Mouse (Mus musculus): ENCODE results near the gene Rasip1. TPM values are rescaled to one million over a fixed set of nuclear protein-coding genes. Genes with fewer than 3 reads are reported as not detected.

Gene Rasip1
- polyA plus RNA-seq, 1 experiment from 2014 or later = 1.6 TPM

DNA sequence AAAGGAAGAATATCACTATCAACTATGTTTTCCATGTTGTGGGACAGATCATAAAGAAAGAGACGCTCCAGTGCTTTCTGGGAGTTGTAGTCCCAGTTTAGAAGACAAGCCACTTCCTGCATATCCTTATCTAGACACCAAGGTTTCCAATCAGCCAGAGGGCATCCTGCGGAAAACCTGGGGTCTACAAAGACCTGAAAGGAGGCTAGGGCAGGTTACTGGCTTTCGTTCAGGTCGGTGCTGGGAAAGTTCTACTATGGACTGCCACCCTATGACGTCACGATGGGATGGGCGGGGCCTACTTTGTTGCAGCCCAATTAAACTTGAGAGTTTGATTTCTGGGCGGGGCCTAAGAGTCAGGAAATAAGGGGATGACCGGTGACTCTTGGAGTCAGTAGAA, 5.8 kb upstream of the Rasip1 start, which contains the start of gene Izumo1:
Gene Izumo1 (plus strand): TSS at position 369 of the 400 bp plus-strand sequence.
- no peak for TF ChIP-seq CTCF (IDR thresholded peaks at IDR 0.05)
- ChIA-PET POLR2A (no interaction called here), CTCF (no interaction called here)
- in situ Hi-C loops (cut with MboI; ENCODE audit: low pct_unique_long_range_greater_than_20kb) = no loop called here
- H3K27me3 ChIP-seq = no peaks in the 10 kb centered on the region
- ATAC-seq = no peak
- no peak for DNase-seq (ENCODE audit: low read depth, low spot score)

DNA sequence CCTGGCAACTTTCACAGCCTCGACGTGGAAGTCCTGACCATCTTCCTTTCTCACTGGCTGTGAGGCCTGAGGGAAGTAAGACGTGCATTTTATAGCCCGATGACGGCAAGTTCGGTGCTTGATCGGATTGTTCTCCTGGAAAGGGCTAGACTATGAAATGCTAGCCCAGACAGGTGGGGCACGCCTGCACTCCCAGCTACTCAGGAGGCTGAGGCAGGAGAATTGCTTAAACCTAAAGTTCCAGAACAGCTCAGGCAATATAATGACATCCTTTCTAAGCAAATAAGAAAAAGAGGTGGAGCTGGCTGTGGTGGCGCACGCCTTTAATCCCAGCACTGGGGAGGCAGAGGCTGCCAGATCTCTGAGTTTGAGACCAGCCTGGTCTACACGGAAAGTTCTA, 3.8 kb upstream of the Rasip1 start:
- CTCF ChIA-PET = interaction anchor here (0.8 to 1.3 kb wide), 2 partner anchors 12 to 18 kb away, joined by 3 read pairs; no protein-coding TSS in a partner anchor
- no peak for ATAC-seq

DNA sequence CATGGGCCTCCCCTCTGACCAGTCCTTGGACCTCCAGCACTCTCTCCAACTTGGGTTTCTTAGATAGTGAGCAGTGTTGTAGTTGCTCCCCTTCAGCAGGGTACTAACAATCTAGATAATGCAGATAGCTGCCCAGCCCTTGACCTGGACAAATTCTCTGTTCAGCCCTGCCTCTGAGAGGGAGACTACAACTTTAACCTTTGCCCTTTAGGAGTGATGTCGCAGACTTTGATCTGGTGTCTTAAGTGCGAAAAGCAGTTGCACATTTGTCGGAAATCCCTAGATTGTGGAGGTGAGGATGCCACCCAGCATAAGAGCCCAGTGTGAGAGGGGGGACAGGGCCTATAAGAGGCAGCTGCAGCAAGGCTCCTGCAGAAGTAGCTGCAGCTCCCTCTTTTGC, 2.6 kb upstream of the Rasip1 start:
- ChIA-PET POLR2A (no interaction called here), CTCF (no interaction called here)
- in situ Hi-C loops (cut with MboI; ENCODE audit: low pct_unique_long_range_greater_than_20kb) = no loop called here
- no peaks in the 10 kb centered on the region for H3K27me3 ChIP-seq
- DNase-seq (ENCODE audit: low read depth, low spot score) (no peak), ATAC-seq (no peak)
- TF ChIP-seq CTCF (IDR thresholded peaks at IDR 0.05) = no peak

More for the DNA sequence above, 3.8 kb upstream of the Rasip1 start:
- POLR2A ChIA-PET = interaction anchor here (0.8 kb wide), 1 partner anchor 22 kb away, joined by 3 read pairs; no protein-coding TSS in a partner anchor
- DNase-seq (ENCODE audit: low read depth, low spot score) = no peak
- no peaks in the 10 kb centered on the region for H3K27me3 ChIP-seq
- in situ Hi-C loops (cut with MboI; ENCODE audit: low pct_unique_long_range_greater_than_20kb) = no loop called here
- no peak for TF ChIP-seq CTCF (IDR thresholded peaks at IDR 0.05)

DNA sequence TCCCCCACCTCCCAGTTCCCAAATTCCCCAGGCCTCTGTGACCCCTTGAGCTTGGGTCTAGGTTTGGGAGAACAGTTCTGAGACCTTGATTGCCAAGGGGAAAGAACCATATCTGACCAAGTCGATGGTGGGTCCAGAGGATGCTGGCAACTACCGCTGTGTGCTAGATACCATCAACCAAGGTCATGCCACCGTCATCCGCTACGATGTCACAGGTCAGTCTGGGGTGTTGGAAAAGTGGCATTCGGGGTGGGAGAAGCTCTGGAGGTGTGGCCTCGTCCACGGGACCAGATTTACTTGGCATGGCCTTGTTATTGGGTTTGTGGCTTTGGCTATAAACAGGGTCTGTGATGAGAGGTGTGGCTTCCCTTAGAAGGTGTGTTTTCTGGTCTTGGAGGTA, 1.8 kb upstream of the Rasip1 start:
- no peak for ATAC-seq
- POLR2A ChIA-PET = interaction anchor here (0.6 kb wide), 1 partner anchor 121 kb away, joined by 3 read pairs; no protein-coding TSS in a partner anchor
- CTCF ChIA-PET = interaction anchor here (2.3 kb wide), 1 partner anchor 57 kb away, joined by 7 read pairs; no protein-coding TSS in a partner anchor
- DNase-seq (ENCODE audit: low read depth, low spot score) = no peak
- in situ Hi-C loops (cut with MboI; ENCODE audit: low pct_unique_long_range_greater_than_20kb) = no loop called here
- no peak for TF ChIP-seq CTCF (IDR thresholded peaks at IDR 0.05)
- H3K27me3 ChIP-seq = no peaks in the 10 kb centered on the region

DNA sequence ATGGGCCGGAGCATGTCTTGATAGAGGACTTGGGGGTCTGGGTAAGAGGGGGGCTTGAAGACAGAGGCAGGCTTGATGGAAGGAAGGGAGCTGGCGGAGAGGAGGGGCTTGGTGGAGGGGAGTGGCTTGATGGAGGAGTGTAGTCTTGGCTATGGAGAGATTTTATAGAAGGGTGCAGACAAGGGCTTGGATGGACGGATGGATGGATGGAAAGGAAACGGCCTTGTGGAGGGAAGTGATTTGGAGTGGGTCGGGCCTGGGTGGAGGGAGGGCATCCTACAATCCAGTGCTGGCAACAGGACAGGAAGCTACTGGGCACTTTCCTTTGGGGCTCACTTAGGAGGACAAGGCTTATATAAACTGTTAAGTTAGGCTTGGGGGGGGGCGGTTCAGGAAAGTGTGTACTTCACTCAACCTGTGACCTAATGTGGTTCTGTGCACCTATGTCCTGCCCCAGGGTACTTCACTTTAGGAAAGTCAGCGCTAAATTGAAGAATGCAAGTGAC, 664 bp upstream of the Rasip1 start:
- no peaks in the 10 kb centered on the region for H3K27me3 ChIP-seq

DNA sequence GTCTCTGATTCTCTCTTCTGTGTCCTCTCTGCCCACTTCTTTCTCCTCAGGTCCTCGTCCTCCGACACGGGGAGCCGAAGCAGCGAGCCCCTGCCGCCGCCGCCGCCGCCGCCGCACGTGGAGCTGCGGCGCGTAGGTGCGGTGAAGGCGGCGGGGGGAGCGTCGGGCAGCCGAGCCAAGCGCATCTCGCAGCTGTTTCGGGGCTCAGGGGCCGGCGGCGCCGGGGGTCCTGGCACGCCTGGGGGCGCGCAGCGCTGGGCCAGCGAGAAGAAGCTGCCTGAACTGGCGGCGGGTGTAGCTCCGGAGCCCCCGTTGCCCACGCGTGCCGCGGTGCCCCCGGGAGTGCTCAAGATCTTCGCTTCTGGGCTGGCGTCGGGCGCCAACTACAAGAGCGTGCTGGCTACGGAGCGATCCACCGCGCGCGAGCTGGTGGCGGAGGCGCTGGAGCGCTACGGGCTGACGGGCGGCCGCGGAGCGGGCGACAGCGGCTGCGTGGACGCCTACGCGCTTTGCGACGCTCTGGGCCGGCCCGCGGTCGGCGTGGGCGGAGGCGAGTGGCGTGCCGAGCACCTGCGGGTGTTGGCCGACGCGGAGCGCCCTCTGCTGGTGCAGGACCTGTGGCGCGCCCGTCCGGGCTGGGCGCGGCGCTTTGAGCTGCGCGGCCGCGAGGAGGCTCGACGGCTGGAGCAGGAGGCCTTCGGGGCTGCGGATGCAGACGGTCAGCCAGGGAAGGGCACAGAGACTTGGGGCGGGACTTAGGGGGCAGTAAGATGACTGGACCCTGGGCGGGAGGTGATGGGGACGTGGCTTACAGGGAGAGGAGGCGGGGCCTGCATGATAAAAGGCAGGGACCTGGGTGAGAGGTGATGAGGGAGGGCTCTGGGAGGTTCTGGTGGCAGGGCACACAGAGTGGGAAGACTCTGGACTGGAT, 1.3 kb downstream of the Rasip1 start:
- CTCF ChIA-PET = interaction anchor here (1.0 to 3.1 kb wide), 3 partner anchors 11 to 55 kb away, joined by 3 to 19 read pairs (median 4); partner anchors contain the start of genes Fut1 and Ntn5
- DNase-seq (ENCODE audit: low read depth, low spot score) = no peak
- no peaks in the 10 kb centered on the region for H3K27me3 ChIP-seq
- TF ChIP-seq CTCF (IDR thresholded peaks at IDR 0.05) = no peak
- POLR2A ChIA-PET = interaction anchor here (0.5 to 1.8 kb wide), 6 partner anchors 9 to 63 kb away, joined by 3 to 4 read pairs (median 3); no protein-coding TSS in a partner anchor
- peak; percentile 71 for ATAC-seq
- in situ Hi-C loops (cut with MboI; ENCODE audit: low pct_unique_long_range_greater_than_20kb) = no loop called here

More for the DNA sequence above, 664 bp upstream of the Rasip1 start:
- ChIA-PET CTCF (interaction anchor here (0.6 to 2.3 kb wide), 2 partner anchors 56 to 129 kb away, joined by 3 to 7 read pairs; no protein-coding TSS in a partner anchor), POLR2A (interaction anchor here (0.6 kb wide), 1 partner anchor 63 kb away, joined by 3 read pairs; no protein-coding TSS in a partner anchor)
- in situ Hi-C loops (cut with MboI; ENCODE audit: low pct_unique_long_range_greater_than_20kb) = no loop called here
- ATAC-seq (no peak), DNase-seq (ENCODE audit: low read depth, low spot score) (no peak)
- no peak for TF ChIP-seq CTCF (IDR thresholded peaks at IDR 0.05)

DNA sequence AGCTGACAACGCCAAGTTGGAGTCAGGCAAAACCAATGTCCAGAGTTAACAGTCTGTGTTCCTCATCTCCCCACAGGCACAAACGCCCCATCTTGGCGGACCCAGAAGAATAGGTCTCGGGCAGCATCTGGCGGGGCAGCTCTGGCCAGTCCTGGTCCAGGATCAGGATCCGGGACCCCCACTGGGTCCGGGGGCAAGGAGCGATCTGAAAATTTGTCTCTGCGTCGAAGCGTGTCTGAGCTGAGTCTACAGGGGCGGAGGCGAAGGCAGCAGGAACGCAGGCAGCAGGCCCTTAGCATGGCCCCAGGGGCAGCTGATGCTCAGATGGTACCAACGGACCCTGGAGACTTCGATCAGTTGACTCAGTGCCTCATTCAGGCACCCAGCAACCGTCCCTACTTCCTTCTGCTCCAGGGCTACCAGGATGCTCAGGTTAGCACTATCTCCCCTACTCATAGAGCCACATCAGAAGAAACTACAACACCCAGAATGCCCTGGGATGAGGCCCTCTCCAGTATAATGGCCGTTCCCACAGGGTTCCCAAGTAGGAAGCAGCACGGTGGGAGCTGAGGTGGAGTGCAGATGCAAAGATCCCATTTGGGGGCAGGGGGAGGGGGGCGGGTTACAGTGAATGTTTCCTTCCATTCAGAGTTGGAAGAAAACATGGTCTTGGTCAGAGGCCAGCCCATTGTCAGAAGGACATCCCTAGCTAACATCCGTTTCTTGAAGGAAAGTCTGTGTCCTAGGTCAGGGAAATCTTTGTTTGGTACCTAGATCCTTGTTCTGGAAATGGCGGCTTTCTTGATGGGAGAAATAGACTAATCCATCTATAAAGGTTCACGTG, 3.0 kb downstream of the Rasip1 start:
- in situ Hi-C loops (cut with MboI; ENCODE audit: low pct_unique_long_range_greater_than_20kb) = no loop called here
- ChIA-PET POLR2A (interaction anchor here (1.6 kb wide), 1 partner anchor 13 kb away, joined by 4 read pairs; no protein-coding TSS in a partner anchor), CTCF (interaction anchor here (3.1 kb wide), 1 partner anchor 53 kb away, joined by 19 read pairs; the partner anchor contains the start of gene Ntn5)
- DNase-seq (ENCODE audit: low read depth, low spot score) = no peak
- no peak for ATAC-seq
- TF ChIP-seq CTCF (IDR thresholded peaks at IDR 0.05) = no peak
- no peaks in the 10 kb centered on the region for H3K27me3 ChIP-seq

DNA sequence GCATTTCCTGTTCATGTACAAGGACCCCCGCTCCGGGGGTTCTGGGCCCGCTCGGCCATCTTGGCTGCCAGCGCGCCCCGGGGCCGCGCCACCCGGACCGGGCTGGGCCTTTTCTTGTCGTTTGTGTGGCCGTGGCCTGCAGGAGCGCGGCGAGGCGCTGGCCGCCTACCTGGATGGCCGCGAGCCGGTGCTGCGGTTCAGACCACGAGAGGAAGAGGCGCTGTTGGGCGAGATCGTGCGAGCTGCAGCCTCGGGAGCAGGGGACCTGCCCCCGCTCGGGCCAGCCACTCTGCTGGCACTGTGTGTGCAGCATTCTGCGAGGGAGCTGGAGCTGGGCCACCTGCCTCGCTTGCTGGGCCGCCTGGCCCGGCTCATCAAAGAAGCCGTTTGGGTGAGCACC, 5.2 kb downstream of the Rasip1 start:
- ATAC-seq (no peak), DNase-seq (ENCODE audit: low read depth, low spot score) (no peak)
- H3K27me3 ChIP-seq = no peaks in the 10 kb centered on the region
- no peak for TF ChIP-seq CTCF (IDR thresholded peaks at IDR 0.05)
- CTCF ChIA-PET = interaction anchor here (1.6 kb wide), 1 partner anchor 50 kb away, joined by 5 read pairs; no protein-coding TSS in a partner anchor
- in situ Hi-C loops (cut with MboI; ENCODE audit: low pct_unique_long_range_greater_than_20kb) = no loop called here
- POLR2A ChIA-PET = no interaction called here

DNA sequence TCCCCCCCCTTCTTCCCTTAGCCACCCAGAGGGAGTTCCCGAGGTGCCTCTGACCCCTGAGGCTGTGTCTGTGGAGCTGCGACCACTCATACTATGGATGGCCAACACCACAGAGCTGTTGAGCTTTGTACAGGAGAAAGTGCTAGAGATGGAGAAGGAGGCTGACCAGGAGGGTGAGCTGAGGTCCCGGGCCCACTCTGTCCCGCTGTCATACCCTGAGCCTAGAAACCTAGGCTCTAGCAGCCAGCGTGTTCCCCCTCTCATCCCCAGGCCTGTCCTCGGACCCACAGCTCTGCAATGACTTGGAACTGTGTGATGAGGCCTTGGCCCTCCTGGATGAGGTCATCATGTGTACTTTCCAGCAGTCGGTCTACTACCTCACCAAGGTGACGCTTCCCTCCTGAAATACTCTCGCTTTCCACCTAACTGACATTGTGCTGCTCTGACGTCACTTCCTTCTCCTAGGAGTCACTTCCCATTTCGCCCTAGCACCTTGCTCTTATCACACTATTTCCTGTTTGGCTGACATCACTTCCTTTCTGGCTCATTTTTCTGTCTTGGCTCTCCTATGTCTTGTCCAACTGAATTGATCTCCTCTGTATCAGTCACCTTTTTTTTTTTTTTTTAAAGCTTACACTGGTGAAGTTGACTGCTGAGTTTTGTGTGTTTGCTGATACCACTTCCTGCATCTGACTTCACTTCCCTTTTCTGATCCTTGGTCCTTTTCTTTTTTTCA, 7.8 kb downstream of the Rasip1 start:
- no peak for TF ChIP-seq CTCF (IDR thresholded peaks at IDR 0.05)
- DNase-seq (ENCODE audit: low read depth, low spot score) (no peak), ATAC-seq (no peak)
- CTCF ChIA-PET = interaction anchor here (1.3 kb wide), 1 partner anchor 11 kb away, joined by 3 read pairs; no protein-coding TSS in a partner anchor
- no peaks in the 10 kb centered on the region for H3K27me3 ChIP-seq
- POLR2A ChIA-PET = no interaction called here
- in situ Hi-C loops (cut with MboI; ENCODE audit: low pct_unique_long_range_greater_than_20kb) = no loop called here

Measured in Patski (cell line).